Mouse (Mus musculus) central nervous system, embryonic 11.5 days (tissue): Measurements from ENCODE around the gene Gm10842. TPM values are rescaled to one million over a fixed set of nuclear protein-coding genes. Genes with fewer than 3 reads are reported as not detected.

Source experiments
- polyA plus RNA-seq: library from polyadenylated mRNA; depleted of rRNA; stranded (reverse); fragments of >200 nt; gene quantifications from 2 replicates; pipeline ENCODE4 v1.2.3, GENCODE M21; 2012; rRNA removed

Gene Gm10842
- polyA plus RNA-seq, result not detected in 2 replicates

DNA sequence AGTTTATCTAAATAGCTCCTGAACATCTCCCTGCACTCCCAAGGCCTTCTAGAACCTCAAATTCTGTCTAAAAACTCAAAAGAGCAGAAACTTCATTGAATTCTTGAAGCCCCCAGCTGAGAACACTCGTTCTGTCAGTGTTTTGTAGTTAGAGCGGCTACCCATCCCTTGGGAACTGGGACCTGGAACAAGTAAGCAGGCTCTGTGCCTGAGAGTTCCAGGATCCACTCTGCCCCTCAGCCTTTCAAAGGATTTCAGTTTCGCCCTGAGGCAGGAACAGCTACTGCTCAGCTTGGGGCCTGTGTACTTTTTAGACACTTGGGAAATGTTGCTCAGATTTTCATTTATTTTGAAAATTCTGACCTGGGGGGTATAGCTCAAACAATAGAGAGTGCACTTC is at the start of gene Gm10842:
Gene Gm10842, plus strand, starts transcription at position 301 of the 400 bp plus-strand sequence.

DNA sequence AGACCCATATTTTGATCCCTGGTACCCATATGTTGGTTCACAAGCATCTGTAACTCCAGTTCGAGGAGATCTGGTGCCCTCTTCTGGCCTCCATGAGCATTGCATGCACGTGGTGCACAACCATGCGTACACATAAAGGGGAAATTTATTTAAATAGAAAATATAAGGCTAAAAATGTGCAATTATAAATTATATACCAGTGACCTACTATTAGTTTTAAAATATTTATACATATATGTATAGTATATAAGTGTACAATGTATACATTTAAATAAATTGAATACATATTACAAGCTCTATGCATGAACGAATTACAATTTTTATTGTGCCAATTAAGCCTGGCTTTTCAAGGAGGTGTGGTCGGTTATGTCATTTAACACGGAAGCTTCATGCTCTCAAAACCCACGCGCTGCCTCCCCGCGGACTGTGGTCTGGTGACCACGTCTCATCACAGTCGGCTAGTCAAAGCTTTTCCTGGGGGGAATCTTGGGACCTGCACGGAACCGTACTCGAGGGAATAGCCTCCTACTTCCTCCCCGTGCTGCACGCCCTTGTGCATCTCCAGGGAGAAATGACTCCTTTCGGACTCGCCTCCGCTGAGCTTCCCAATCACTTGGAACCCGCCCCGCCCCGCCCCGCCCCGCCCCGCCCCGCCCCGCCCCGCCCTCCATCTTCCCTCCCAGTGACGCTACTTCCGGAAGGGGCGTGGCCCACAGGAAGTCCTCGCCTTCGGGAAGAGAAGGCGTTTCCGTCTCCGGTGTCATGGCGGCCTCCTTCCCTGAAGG is 20.8 kb upstream of the Gm10842 start, which contains the start of gene Mettl2:
Gene Mettl2, plus strand, starts transcription at position 691 of the 785 bp plus-strand sequence.

DNA sequence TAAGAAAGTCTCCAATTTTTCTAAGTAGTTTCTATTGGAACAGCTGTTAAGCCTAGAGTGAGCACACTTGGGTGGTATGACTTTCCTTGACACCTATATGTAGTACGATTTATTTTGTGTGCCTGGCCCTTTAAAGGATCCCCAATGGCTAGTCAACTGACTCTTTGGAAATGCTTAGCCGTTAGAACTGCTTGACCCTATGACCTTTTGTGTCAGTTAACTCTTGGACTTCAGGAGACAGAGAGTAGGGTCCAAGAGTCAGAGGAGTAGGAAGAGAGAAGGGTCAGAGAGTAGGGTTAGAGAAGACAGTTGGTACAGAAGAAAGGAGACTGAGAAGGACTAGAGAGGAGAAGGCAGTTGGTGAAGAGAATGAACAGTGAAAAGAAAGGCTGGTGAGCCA is 31.8 kb downstream of the Gm10842 start, which contains the start of gene Tlk2:
Gene Tlk2, plus strand, starts transcription at position 292 of the 400 bp plus-strand sequence.

Other genes starting within 250 kb of the Gm10842 start
- gene Efcab3, start 83.3 kb upstream of the Gm10842 start, polyA plus RNA-seq, result not detected in 2 replicates
- 38.9 and 44.9 TPM in 2 replicates for gene Mettl2, start 20.5 kb upstream of the Gm10842 start, polyA plus RNA-seq
- 40.8 and 56.7 TPM in 2 replicates for gene Tlk2, start 31.9 kb downstream of the Gm10842 start, polyA plus RNA-seq
- gene Mrc2, start 145.8 kb downstream of the Gm10842 start, polyA plus RNA-seq, result 34.5 and 43.1 TPM in 2 replicates